Mouse (Mus musculus) embryonic fibroblast, embryonic 13.5 days (primary cell): ENCODE measurements around the gene Aco2.

Experiments
- CTCF ChIP-seq: IDR thresholded peaks from 2 replicates; pipeline ENCODE4 v1.5.1; 2011; ENCODE audit warnings: mild to moderate bottlenecking, control low read depth, low read length, moderate library complexity, borderline replicate concordance; ENCODE audit not compliant: insufficient read depth
- POLR2A ChIP-seq: IDR thresholded peaks from 2 replicates; pipeline ENCODE4 v1.6.1; 2011; ENCODE audit warnings: low read depth, mild to moderate bottlenecking, control low read depth, low read length, moderate library complexity

GRCm38 (mm10) chr15:81860471-81861135 lies 11.5 kb upstream of the Aco2 start:
- TF ChIP-seq CTCF (no peak), POLR2A (no peak; the same call in 1 of the 2 replicates)
